Mouse (Mus musculus): ENCODE data around the gene Apbb1ip.

The Apbb1ip gene

GRCm38 (mm10) chr2:22775213-22775612, 1.3 kb downstream of the Apbb1ip start:
- in situ Hi-C loops (cut with MboI, MseI) = no loop called here

GRCm38 (mm10) chr2:22775681-22776080, 1.8 kb downstream of the Apbb1ip start:
- in situ Hi-C loops (cut with MboI, MseI) = no loop called here

DNA sequence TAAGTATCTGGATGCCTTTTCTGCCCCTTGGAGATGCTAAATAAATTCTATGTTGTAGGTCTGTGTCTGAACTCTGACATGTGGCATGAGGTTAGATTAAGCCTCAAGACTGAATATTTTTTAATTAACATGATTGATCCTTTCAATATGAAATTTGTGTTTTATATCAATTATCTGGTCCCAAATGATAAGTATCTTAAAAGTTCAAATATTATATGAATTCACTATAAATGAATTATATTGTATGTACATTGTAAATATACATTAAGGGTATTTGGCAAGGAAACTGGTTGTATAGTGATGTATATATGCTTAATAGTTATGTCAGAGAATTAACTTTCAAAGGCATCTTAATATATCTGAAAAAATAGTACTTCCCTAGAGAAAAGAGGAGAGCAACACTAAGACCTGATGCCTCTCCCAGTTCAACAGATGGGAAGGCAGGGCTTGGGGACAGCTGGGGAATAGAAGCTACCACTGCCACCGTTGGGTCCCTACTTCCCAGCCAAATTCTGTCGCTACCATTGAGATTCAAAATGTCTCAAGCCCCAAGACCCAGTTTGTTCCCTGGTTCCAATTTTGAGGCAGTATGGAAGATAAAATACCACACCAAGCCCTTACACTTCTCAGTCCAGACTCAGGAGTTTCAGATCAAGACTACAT, 2.8 kb downstream of the Apbb1ip start:
- in situ Hi-C loops (cut with MboI, MseI) = no loop called here

DNA sequence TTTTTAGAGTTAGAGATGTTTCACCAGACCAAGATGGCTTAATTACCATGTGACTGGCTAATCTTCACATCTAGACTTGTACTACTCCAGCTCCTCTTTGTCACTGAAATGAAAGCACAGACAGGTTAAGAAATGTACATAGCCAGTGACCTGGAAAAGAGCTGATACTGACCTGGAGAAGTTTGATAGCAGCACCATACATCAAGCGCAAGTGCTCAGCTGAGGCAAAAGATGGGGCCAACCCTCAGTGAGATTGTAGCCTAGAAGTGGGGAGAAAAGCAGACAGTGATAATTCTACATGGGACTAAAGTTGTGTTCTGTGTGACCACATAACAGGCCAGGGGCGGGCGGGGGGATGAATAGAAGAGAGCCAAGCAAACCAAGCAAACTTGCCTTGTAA, 3.9 kb downstream of the Apbb1ip start:
- in situ Hi-C loops (cut with MboI, MseI) = no loop called here

- in situ Hi-C loops (cut with MboI, MseI) = no loop called here
These were observed 7.0 kb downstream of the Apbb1ip start for GRCm38 (mm10) chr2:22780884-22781283.

- in situ Hi-C loops (cut with MboI, MseI) = no loop called here
These were observed 7.6 kb downstream of the Apbb1ip start for GRCm38 (mm10) chr2:22781387-22782009.

- in situ Hi-C loops (cut with MboI, MseI) = no loop called here
These were observed 8.2 kb downstream of the Apbb1ip start for GRCm38 (mm10) chr2:22782057-22782456.

DNA sequence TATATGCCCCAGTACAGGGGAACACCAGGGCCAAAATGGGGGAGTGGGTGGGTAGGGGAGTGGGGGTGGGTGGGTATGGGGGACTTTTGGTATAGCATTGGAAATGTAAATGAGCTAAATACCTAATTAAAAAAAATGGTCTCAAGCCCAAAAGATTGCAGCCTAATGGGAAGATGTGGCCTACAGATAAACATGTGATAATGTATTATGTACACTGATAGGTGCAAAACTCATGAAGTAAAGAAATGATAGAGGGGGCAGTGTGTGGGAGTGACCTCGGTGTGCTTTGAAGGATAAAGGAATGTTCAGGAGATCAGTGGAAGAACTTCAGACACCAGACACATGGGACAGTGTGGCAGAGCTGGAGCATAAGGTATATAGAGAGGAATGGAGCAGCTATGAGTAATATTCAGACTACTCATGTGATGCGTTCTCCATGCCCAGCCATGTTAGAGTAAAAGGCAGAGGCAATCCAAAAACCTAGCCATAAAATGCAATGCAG, 9.3 kb downstream of the Apbb1ip start:
- in situ Hi-C loops (cut with MboI, MseI) = no loop called here

DNA sequence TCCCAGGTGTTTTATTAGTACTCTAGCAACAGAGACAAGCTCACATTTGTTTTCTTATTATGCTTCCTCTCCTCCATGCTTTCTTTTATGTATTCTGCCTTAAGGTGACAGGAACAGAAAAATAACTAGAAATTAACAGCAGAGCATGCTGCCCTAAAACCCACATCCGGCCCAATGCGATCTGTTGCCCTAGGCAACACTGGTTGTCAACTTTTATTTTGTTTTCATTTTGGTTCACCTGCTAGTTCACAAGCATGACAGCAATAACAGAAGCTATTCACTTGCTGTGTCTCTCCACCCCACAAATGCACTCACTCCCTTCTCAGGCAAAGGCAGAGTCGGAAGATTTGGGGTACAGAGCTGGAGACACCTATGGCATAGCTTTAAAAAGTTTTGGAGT, 10.3 kb downstream of the Apbb1ip start:
- in situ Hi-C loops (cut with MboI, MseI) = no loop called here

DNA sequence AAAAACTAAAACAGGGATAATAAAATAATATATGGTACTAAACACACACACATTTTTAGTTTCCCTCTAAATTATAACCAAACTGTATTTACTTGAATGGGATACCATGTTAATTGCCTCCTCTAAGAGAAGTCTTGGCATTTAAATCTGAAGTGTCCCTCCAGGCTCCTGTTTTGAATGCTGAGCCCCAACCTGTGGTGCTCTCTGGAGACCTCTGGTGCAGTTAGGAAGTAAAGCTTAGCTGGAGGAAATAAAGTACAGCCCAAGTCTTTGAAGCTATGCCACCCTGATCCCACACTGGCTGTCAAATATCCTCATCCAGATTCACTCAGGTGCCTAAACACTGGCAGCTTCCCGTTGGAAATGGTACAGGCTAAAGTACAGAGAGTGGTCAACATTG, 10.9 kb downstream of the Apbb1ip start:
- in situ Hi-C loops (cut with MboI, MseI) = no loop called here

- in situ Hi-C loops (cut with MboI, MseI) = no loop called here
These were observed 14.8 kb downstream of the Apbb1ip start for GRCm38 (mm10) chr2:22788658-22789057.

DNA sequence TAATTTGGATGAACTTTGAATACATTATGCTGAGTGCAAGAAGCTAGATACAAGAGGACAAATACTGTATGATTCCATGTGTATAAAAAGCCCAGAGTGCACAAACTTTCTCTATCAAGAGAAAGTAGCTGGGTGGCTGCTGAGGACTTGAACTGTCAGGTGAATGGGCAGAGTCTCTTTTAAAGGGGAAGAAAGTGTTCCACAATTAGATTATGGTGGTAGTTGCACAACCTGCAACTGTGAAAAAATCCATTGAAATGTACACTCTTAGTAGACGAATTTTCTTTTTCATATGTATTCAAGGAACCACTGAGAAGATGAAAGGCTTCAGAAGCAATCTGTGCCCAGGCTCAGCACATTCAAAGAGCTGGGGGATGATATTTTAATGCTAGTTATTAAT, 15.7 kb downstream of the Apbb1ip start:
- in situ Hi-C loops (cut with MboI, MseI) = no loop called here

DNA sequence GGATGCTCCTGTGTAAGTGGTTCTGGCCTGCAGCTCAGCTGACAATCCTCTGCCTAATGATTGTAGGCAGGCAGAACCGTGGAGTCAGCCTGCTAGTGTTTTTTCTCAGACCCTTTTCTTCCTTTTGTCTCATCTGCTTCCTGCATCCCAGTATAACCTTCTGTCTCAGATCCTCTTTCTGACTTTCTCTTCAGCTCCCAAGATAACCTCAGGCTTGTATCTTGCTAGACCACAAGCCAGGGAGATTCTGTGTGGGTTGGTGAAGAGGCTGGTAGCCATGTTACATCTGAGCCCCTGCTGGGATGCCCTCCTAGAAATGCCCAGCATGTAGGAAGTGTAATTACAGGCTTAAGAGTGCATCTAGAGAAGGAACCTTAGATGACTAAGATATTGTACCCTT, 16.5 kb downstream of the Apbb1ip start:
- in situ Hi-C loops (cut with MboI, MseI) = no loop called here

DNA sequence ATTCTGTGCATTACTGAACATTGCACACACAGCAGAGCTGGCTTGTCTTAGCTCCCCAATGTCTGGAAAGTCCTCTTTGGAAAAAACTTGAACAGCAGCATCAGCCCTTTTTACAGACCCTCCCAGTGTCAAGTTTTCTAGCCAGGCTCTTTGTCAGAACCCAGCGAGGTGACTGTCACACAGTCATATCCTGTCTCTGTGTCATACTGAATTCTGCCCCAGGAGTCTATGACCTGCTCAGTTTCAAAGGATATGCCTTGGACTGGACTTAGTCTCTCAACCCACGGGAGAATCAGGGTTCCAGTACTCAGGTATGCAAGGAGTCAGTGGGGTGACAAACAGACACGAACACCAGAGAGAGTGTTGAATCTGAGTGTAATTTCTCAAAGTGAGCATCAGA, 21.2 kb downstream of the Apbb1ip start:
- in situ Hi-C loops (cut with MboI, MseI) = no loop called here

GRCm38 (mm10) chr2:22796487-22796886, 22.6 kb downstream of the Apbb1ip start:
- in situ Hi-C loops (cut with MboI, MseI) = no loop called here

DNA sequence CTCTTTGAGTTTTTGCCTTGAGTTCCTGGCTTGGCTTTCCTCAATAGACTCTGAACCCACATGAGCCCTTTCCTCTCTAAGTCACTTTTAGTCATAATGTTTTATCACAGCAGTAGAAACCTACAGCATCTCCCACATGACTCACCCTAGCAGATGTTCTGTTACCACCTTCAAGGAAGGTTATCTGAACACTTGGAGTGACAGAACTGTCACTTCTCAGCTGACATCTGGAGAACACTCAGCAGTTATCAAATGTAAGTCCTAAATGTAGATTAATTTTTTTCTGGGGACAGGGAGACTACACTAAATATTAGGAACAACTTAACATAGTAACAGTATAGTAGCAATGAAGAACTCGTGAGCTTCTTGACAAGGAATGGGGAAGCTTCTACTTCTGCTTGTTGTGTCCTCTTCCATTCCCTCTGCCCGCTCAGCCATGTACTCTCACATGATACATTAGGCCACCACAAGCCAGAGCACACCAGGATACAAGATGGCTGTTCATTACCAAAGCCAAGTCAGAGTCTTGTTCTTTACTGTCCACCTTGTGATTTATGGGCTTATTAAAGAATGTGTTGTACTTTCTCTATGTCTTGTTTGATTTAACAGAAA, 25.6 kb downstream of the Apbb1ip start:
- in situ Hi-C loops (cut with MboI, MseI) = no loop called here

DNA sequence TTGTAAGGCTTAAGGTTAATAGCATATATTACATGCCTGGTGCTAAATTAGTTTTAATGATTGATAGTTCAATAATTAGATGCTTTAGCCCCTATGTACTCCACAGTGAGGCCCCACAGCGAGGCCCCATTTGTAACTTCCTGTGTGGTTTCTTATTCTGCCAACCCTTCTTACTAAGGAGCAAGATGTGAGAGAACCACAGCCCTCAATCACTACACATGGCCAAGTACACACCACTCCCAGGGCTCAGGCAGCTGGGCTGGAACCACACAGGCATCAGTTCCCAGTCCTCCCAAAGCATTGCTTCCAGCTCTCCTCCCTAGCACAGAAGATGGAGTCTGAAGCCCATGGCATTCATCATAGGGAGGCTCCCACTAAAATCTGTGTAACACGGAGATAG, 31.7 kb downstream of the Apbb1ip start:
- in situ Hi-C loops (cut with MboI, MseI) = no loop called here

DNA sequence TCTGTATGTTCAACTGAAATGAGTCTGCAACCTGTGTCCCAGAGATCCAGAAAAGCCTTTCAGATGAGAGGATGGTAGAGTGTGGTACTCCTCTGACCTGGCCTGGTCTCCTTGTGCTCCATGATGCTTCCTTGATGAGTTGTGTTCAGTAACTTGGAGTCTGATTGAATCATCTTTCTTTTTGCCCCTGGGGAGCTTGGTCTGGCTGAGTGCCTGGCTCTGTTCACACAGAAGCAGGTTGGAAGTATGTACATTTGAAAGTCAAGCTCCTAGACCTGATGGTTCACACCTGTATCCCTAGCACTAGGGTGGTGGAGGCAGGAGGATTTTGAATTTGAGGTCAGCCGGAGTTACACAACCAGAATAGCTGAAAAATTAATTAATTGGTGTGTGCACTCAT, 32.7 kb downstream of the Apbb1ip start:
- in situ Hi-C loops (cut with MboI, MseI) = no loop called here

DNA sequence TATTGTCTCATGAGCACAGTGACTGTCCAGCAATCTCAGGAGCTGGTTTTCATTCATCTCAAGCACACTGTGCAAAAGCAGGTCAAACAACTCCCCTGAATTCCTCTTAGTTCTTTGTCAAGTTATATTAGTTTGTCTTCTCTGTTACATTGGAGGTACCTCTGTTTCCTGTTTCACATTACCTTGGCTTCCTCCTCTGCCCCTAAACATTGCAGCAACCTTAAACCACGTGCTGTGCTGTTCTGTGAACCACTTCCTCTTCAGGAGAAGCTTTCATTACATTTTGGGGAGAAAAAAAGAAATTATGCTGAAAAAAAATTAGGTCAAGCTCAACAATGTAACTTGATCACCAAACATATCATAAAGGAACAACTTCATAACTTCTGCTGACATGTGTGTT, 33.4 kb downstream of the Apbb1ip start:
- in situ Hi-C loops (cut with MboI, MseI) = no loop called here

DNA sequence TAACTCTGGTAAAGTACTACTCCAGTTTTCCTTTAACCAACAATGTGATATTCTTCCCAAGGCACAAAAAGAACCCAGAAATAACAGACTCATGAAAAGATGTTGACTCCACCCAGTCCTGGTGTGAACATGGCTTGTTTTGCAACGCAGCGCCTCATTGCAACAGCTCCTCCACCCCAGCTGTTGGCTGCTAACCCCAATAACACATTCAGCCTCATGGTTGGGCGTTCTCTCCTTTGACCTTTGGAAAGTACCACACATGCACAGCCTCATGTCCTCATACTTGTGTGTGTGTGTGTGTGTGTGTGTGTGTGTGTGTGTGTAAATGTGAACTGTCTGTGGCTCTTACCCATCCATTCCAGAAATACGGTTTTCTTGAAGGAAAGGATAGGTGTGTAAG, 37.0 kb downstream of the Apbb1ip start:
- in situ Hi-C loops (cut with MboI, MseI) = no loop called here

- in situ Hi-C loops (cut with MboI, MseI) = no loop called here
These were observed 37.6 kb downstream of the Apbb1ip start for GRCm38 (mm10) chr2:22811466-22811865.

DNA sequence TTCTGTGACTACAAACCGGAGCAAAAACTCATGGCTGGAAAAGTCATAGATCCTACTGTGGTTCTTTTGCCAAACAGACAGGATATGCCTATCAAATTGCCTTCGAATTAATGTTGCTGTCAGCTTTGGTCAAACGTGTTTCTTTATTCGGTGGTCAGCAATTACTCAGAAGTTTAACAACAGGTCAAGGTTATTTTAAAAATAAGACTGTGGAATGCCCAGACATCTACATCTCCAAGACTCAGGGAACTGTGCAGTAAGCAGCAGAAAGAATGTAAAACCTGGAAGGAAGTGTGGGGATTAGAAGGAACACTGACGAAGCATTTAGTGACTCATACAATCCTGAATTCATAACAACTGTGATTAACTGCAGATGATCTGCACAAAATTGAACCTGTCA, 40.0 kb downstream of the Apbb1ip start:
- in situ Hi-C loops (cut with MboI, MseI) = no loop called here

DNA sequence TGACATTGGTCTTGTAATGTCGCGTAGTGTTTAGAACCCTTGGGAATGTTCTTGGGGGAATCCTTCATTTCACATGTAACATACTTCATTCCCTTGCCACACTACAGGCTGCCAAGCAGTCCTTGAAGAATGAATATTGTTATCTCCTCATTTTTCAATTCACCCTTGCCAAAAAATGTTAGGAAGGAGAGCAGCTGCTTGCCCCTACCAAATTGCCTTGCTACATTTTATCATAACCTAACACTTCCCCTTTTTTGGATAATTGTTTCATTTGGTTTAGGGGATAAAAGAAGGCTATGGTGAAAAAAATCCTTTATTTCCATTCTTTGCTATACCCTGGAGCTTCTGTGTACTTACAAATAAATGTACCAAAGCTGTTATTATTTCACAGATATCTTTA, 41.8 kb downstream of the Apbb1ip start:
- in situ Hi-C loops (cut with MboI, MseI) = no loop called here

Measured in T-helper 2 cell (primary cell).